Comparison of ENCODE assay signal across 14 mouse cellular contexts in genomic region chr7:83476861-83477260, GRCm38 (mm10).
A peak's percentile ranks its signal among the peaks of the same experiment; 100 is the strongest.
DNase-seq lines count a peak whose midpoint lies in the region; ATAC-seq lines count a peak whose summit lies in the region.
"Had no signal": no experiment of that assay in that cellular context is flagged by ENCODE, and none has a peak within 500 bp of the region (broad histone marks: within the 10 kb centered on the region; RNA-seq: fewer than 3 reads in every experiment).

No protein-coding gene starts in this region.

- H3K27ac ChIP-seq in intestine, embryonic 15.5 days = peak overlapping the region; percentile 42
- H3K27ac ChIP-seq: hindbrain, embryonic 10.5 days; liver, embryonic 14.5 days; midbrain, embryonic 13.5 days had no signal

- peaks cover 19% of the 10 kb centered on the region for H3K4me1 ChIP-seq in intestine, embryonic 15.5 days (replicated peaks)

- peak; percentile 47 for ATAC-seq in frontal cortex, adult (ENCODE audit: low TSS enrichment)
- ATAC-seq in intestine, embryonic 15.5 days = no peak

- 69% methylated on average over 3 of the region's 3 CpGs for WGBS in intestine, embryonic 15.5 days

- no peak overlapping the region for H3K4me3 ChIP-seq in intestine, embryonic 15.5 days (replicated peaks)
- H3K4me3 ChIP-seq: hindbrain, embryonic 10.5 days; midbrain, embryonic 13.5 days had no signal

- H3K36me3 ChIP-seq in intestine, embryonic 15.5 days = no peaks in the 10 kb centered on the region
- H3K36me3 ChIP-seq: hindbrain, embryonic 10.5 days; midbrain, embryonic 13.5 days had no signal

- no peak for DNase-seq in frontal cortex, postnatal 14 days (ENCODE audit: low spot score in 2 of 2)
- DNase-seq in right cerebral cortex, adult 18-20 months = peak; percentile 4
- no peak for DNase-seq in right cerebral cortex, postnatal 4 days
- DNase-seq in adipocyte (ENCODE audit: low spot score) = no peak
- no peak for DNase-seq in kidney, postnatal 36 days
- DNase-seq: adrenal gland, adult 8-10 months; B cell, adult 2 months; kidney, adult 18-20 months; thymus, postnatal 4 days had no signal

- H3K27me3 ChIP-seq in intestine, embryonic 15.5 days (replicated peaks) = no peaks in the 10 kb centered on the region
- H3K27me3 ChIP-seq: midbrain, embryonic 13.5 days had no signal

- no peak overlapping the region for H3K4me2 ChIP-seq in intestine, embryonic 15.5 days (replicated peaks)
- H3K4me2 ChIP-seq: midbrain, embryonic 13.5 days had no signal

- H3K9ac ChIP-seq in intestine, embryonic 15.5 days = no peak overlapping the region
- H3K9ac ChIP-seq: liver, embryonic 14.5 days; midbrain, embryonic 13.5 days had no signal

- no peaks in the 10 kb centered on the region for H3K9me3 ChIP-seq in intestine, embryonic 15.5 days
- H3K9me3 ChIP-seq: hindbrain, embryonic 10.5 days; midbrain, embryonic 13.5 days had no signal
